Mouse (Mus musculus): ENCODE data around the gene Prdm10. TPM values are rescaled to one million over a fixed set of nuclear protein-coding genes. Genes with fewer than 3 reads are reported as not detected.
A peak's percentile ranks its signal among the peaks of the same experiment; 100 is the strongest.

Gene Prdm10
- total and polyA plus RNA-seq, 2 experiments from 2014 or later, result 4.8 to 12.8 TPM

- TF ChIP-seq CTCF (IDR thresholded peaks at IDR 0.05; ENCODE audit: low read depth), result no peak
These were observed 30.3 kb downstream of the Prdm10 start for GRCm38 (mm10) chr9:31310662-31311061.

GRCm38 (mm10) chr9:31313876-31314275 is 33.5 kb downstream of the Prdm10 start:
- ATAC-seq, result no peak

More at GRCm38 (mm10) chr9:31310662-31311061, 30.3 kb downstream of the Prdm10 start:
- Histone ChIP-seq H3K4me1 (ENCODE audit: insufficient read depth, low read length) (peaks cover 4% of the 10 kb centered on the region; the same call in 1 of the 2 replicates), H3K27me3 (ENCODE audit: insufficient read depth, low read length) (no peaks in the 10 kb centered on the region), H3K9ac (replicated peaks; ENCODE audit: low read length) (no peak overlapping the region), H3K36me3 (ENCODE audit: insufficient read depth, low read length) (no peaks in the 10 kb centered on the region), H3K4me3 (ENCODE audit: low read length) (no peak overlapping the region), H3K9me3 (ENCODE audit: low read length) (no peaks in the 10 kb centered on the region), H3K27ac (no peak overlapping the region), H3K4me2 (ENCODE audit: low read depth, low read length) (no peak overlapping the region)
- 73% methylated on average over 4 of the region's 4 CpGs for WGBS
- DNase-seq (ENCODE audit: low spot score) (no peak), ATAC-seq (no peak)

GRCm38 (mm10) chr9:31315983-31316382 is 35.6 kb downstream of the Prdm10 start:
- Histone ChIP-seq H3K4me3 (ENCODE audit: low read length) (no peak overlapping the region), H3K4me2 (ENCODE audit: low read depth, low read length) (no peak overlapping the region), H3K9me3 (ENCODE audit: low read length) (no peaks in the 10 kb centered on the region), H3K4me1 (ENCODE audit: insufficient read depth, low read length) (peaks cover 10% of the 10 kb centered on the region; the same call in 1 of the 2 replicates), H3K9ac (replicated peaks; ENCODE audit: low read length) (no peak overlapping the region), H3K27ac (peak overlapping the region; percentile 41), H3K27me3 (ENCODE audit: insufficient read depth, low read length) (no peaks in the 10 kb centered on the region), H3K36me3 (ENCODE audit: insufficient read depth, low read length) (no peaks in the 10 kb centered on the region)
- 18% methylated on average over 8 of the region's 8 CpGs for WGBS
- ATAC-seq (peak; percentile 95), DNase-seq (ENCODE audit: low spot score) (peak; percentile 86)
- no peak for TF ChIP-seq CTCF (IDR thresholded peaks at IDR 0.05; ENCODE audit: low read depth)

More at GRCm38 (mm10) chr9:31313876-31314275, 33.5 kb downstream of the Prdm10 start:
- Histone ChIP-seq H3K9ac (replicated peaks; ENCODE audit: low read length) (no peak overlapping the region), H3K4me1 (ENCODE audit: insufficient read depth, low read length) (peaks cover 6% of the 10 kb centered on the region; the same call in 1 of the 2 replicates), H3K27me3 (ENCODE audit: insufficient read depth, low read length) (no peaks in the 10 kb centered on the region), H3K4me3 (ENCODE audit: low read length) (no peak overlapping the region), H3K4me2 (ENCODE audit: low read depth, low read length) (no peak overlapping the region), H3K27ac (no peak overlapping the region), H3K9me3 (ENCODE audit: low read length) (no peaks in the 10 kb centered on the region), H3K36me3 (ENCODE audit: insufficient read depth, low read length) (no peaks in the 10 kb centered on the region)
- no peak for TF ChIP-seq CTCF (IDR thresholded peaks at IDR 0.05; ENCODE audit: low read depth)
- DNase-seq (ENCODE audit: low spot score), result no peak
- WGBS, result 96% methylated on average over 1 of the region's 1 CpGs

- no peak for ATAC-seq
- DNase-seq (ENCODE audit: low spot score), result no peak
These were observed 38.6 kb downstream of the Prdm10 start for GRCm38 (mm10) chr9:31318956-31319355.

GRCm38 (mm10) chr9:31320734-31321133 is 40.4 kb downstream of the Prdm10 start:
- no peaks in the 10 kb centered on the region for H3K36me3 ChIP-seq (ENCODE audit: insufficient read depth, low read length)
- WGBS, result 38% methylated on average over 1 of the region's 1 CpGs
- H3K27ac ChIP-seq, result no peak overlapping the region; the same call in 1 of the 2 replicates
- H3K9me3 ChIP-seq (ENCODE audit: low read length), result no peaks in the 10 kb centered on the region
- H3K9ac ChIP-seq (replicated peaks; ENCODE audit: low read length), result no peak overlapping the region
- H3K4me3 ChIP-seq (ENCODE audit: low read length), result no peak overlapping the region
- DNase-seq (ENCODE audit: low spot score) (no peak), ATAC-seq (no peak)
- no peak for TF ChIP-seq CTCF (IDR thresholded peaks at IDR 0.05; ENCODE audit: low read depth)
- no peak overlapping the region for H3K4me2 ChIP-seq (ENCODE audit: low read depth, low read length)
- H3K27me3 ChIP-seq (ENCODE audit: insufficient read depth, low read length), result no peaks in the 10 kb centered on the region
- H3K4me1 ChIP-seq (ENCODE audit: insufficient read depth, low read length), result peaks cover 21% of the 10 kb centered on the region; the same call in 1 of the 2 replicates

More at GRCm38 (mm10) chr9:31318956-31319355, 38.6 kb downstream of the Prdm10 start:
- TF ChIP-seq CTCF (IDR thresholded peaks at IDR 0.05; ENCODE audit: low read depth), result no peak
- 33% methylated on average over 5 of the region's 5 CpGs for WGBS
- Histone ChIP-seq H3K4me2 (ENCODE audit: low read depth, low read length) (no peak overlapping the region), H3K9me3 (ENCODE audit: low read length) (no peaks in the 10 kb centered on the region), H3K36me3 (ENCODE audit: insufficient read depth, low read length) (no peaks in the 10 kb centered on the region), H3K27me3 (ENCODE audit: insufficient read depth, low read length) (no peaks in the 10 kb centered on the region), H3K4me1 (ENCODE audit: insufficient read depth, low read length) (peaks cover 22% of the 10 kb centered on the region; the same call in 1 of the 2 replicates), H3K27ac (no peak overlapping the region), H3K9ac (replicated peaks; ENCODE audit: low read length) (no peak overlapping the region), H3K4me3 (ENCODE audit: low read length) (no peak overlapping the region)

GRCm38 (mm10) chr9:31321526-31321925 is 41.2 kb downstream of the Prdm10 start:
- no peak for DNase-seq (ENCODE audit: low spot score)
- no peak overlapping the region for H3K4me3 ChIP-seq (ENCODE audit: low read length)
- no peak for TF ChIP-seq CTCF (IDR thresholded peaks at IDR 0.05; ENCODE audit: low read depth)
- no peak overlapping the region for H3K27ac ChIP-seq
- H3K36me3 ChIP-seq (ENCODE audit: insufficient read depth, low read length), result no peaks in the 10 kb centered on the region
- WGBS, result 39% methylated on average over 4 of the region's 4 CpGs
- peaks cover 16% of the 10 kb centered on the region; the same call in 1 of the 2 replicates for H3K4me1 ChIP-seq (ENCODE audit: insufficient read depth, low read length)
- H3K9ac ChIP-seq (replicated peaks; ENCODE audit: low read length), result no peak overlapping the region
- no peak overlapping the region for H3K4me2 ChIP-seq (ENCODE audit: low read depth, low read length)
- no peak for ATAC-seq
- no peaks in the 10 kb centered on the region for H3K9me3 ChIP-seq (ENCODE audit: low read length)
- H3K27me3 ChIP-seq (ENCODE audit: insufficient read depth, low read length), result no peaks in the 10 kb centered on the region

GRCm38 (mm10) chr9:31322090-31322489 is 41.8 kb downstream of the Prdm10 start:
- Histone ChIP-seq H3K9me3 (ENCODE audit: low read length) (no peaks in the 10 kb centered on the region), H3K4me1 (ENCODE audit: insufficient read depth, low read length) (peaks cover 16% of the 10 kb centered on the region; the same call in 1 of the 2 replicates), H3K4me3 (ENCODE audit: low read length) (no peak overlapping the region), H3K27me3 (ENCODE audit: insufficient read depth, low read length) (no peaks in the 10 kb centered on the region), H3K9ac (replicated peaks; ENCODE audit: low read length) (no peak overlapping the region), H3K27ac (no peak overlapping the region), H3K4me2 (ENCODE audit: low read depth, low read length) (no peak overlapping the region), H3K36me3 (ENCODE audit: insufficient read depth, low read length) (no peaks in the 10 kb centered on the region)
- no peak for TF ChIP-seq CTCF (IDR thresholded peaks at IDR 0.05; ENCODE audit: low read depth)
- DNase-seq (ENCODE audit: low spot score) (no peak), ATAC-seq (no peak)
- 70% methylated on average over 5 of the region's 5 CpGs for WGBS
